Mouse (Mus musculus) CH12.LX (cell line): ENCODE results near the gene Hist1h3g. TPM values are rescaled to one million over a fixed set of nuclear protein-coding genes. Genes with fewer than 3 reads are reported as not detected.
"Not testable (repeated sequence)": the region's sequence is repeated elsewhere in the genome, so short reads cannot be mapped to it uniquely, and the experiment has no call there.

ENCODE experiments used
- DNase-seq: peaks from one replicate; pipeline ENCODE4 v3.0.0-alpha.2; 2013; ENCODE audit errors: extremely low read depth
- H3K27ac ChIP-seq: 2 replicates; pipeline ENCODE4 v1.5.1; 2012; ENCODE audit warnings: low read depth, mild to moderate bottlenecking, control low read depth, moderate library complexity; ENCODE audit not compliant: insufficient read depth
- H3K27me3 ChIP-seq: replicated peaks from 2 replicates; pipeline ENCODE3; 2012; ENCODE audit warnings: inconsistent platforms
- H3K36me3 ChIP-seq, 2 experiments: replicated peaks in 1 of 2; 2 replicates each; pipeline versions ENCODE3 to v1.6.1; 2012; ENCODE audit warnings: inconsistent platforms in 1 of 2, low read length in 1 of 2, mild to moderate bottlenecking in 1 of 2, mixed read lengths in 1 of 2, moderate library complexity in 1 of 2; ENCODE audit not compliant: control insufficient read depth in 1 of 2, insufficient read depth in 1 of 2
- H3K4me1 ChIP-seq, 2 experiments: 2 replicates each; pipeline ENCODE4 v1.6.1; 2012; ENCODE audit warnings: inconsistent platforms in 1 of 2, moderate library complexity in 1 of 2; ENCODE audit not compliant: insufficient read depth in 2 of 2, control insufficient read depth in 1 of 2
- H3K4me2 ChIP-seq: 2 replicates; pipeline ENCODE4 v1.6.1; 2012; ENCODE audit warnings: low read depth, mild to moderate bottlenecking, control low read depth; ENCODE audit not compliant: poor library complexity, insufficient read depth, severe bottlenecking
- H3K4me3 ChIP-seq, 3 experiments: fragments of 150-350 bp in 1 of 3; sonication (generic) in 1 of 3; replicated peaks in 1 of 3; 2 replicates each; pipeline versions ENCODE3 to v1.5.1; 2011 to 2012; ENCODE audit warnings: low read depth in 2 of 3, low read length in 2 of 3, mild to moderate bottlenecking in 2 of 3, moderate library complexity in 2 of 3, control low read depth in 1 of 3, improper control_type of control experiment in 1 of 3, inconsistent platforms in 1 of 3, mixed read lengths in 1 of 3; ENCODE audit not compliant: poor library complexity in 1 of 3
- H3K79me2 ChIP-seq: replicated peaks from 2 replicates; pipeline ENCODE4 v1.6.1; 2012; ENCODE audit warnings: mild to moderate bottlenecking, moderate library complexity; ENCODE audit not compliant: control insufficient read depth, poor library complexity, insufficient read depth, severe bottlenecking; ENCODE audit errors: extremely low read depth
- H3K9ac ChIP-seq: 2 replicates; pipeline ENCODE4 v1.6.1; 2012; ENCODE audit warnings: low read depth, mild to moderate bottlenecking, control low read depth, moderate library complexity; ENCODE audit not compliant: insufficient read depth
- H3K9me3 ChIP-seq: replicated peaks from 2 replicates; pipeline ENCODE3; 2012; ENCODE audit warnings: low read length, inconsistent platforms, mixed read lengths
- BHLHE40 ChIP-seq: IDR thresholded peaks from 2 replicates; pipeline ENCODE4 v1.6.1; 2011; ENCODE audit warnings: mild to moderate bottlenecking, low read depth, low read length, improper control_type of control experiment
- CHD1 ChIP-seq: IDR thresholded peaks from 2 replicates; pipeline ENCODE4 v1.6.1; 2012; ENCODE audit warnings: low read depth, low read length, improper control_type of control experiment, inconsistent platforms
- CHD2 ChIP-seq: IDR thresholded peaks from 2 replicates; pipeline ENCODE4 v1.6.1; 2011; ENCODE audit warnings: low read length, improper control_type of control experiment
- E2F4 ChIP-seq: IDR thresholded peaks from 2 replicates; pipeline ENCODE4 v1.6.1; 2011; ENCODE audit warnings: low read depth, low read length, improper control_type of control experiment; ENCODE audit not compliant: insufficient replicate concordance
- HCFC1 ChIP-seq: IDR thresholded peaks from 2 replicates; pipeline ENCODE4 v1.6.1; 2012; ENCODE audit warnings: low read depth, mild to moderate bottlenecking, inconsistent platforms, low read length, improper control_type of control experiment
- IRF4 ChIP-seq: IDR thresholded peaks from 2 replicates; pipeline ENCODE4 v1.6.1; 2014; ENCODE audit warnings: low read depth, mild to moderate bottlenecking, inconsistent platforms, low read length, improper control_type of control experiment
- KAT2A ChIP-seq: IDR thresholded peaks from 2 replicates; pipeline ENCODE4 v1.6.1; 2012; ENCODE audit warnings: low read length, improper control_type of control experiment, inconsistent platforms; ENCODE audit not compliant: insufficient replicate concordance
- MAX ChIP-seq: IDR thresholded peaks from 2 replicates; pipeline ENCODE4 v1.6.1; 2011; ENCODE audit warnings: low read length, improper control_type of control experiment
- MAZ ChIP-seq: IDR thresholded peaks from 2 replicates; pipeline ENCODE4 v1.6.1; 2012; ENCODE audit warnings: low read depth, mild to moderate bottlenecking, inconsistent platforms, low read length, improper control_type of control experiment, moderate library complexity
- MXI1 ChIP-seq: IDR thresholded peaks from 2 replicates; pipeline ENCODE4 v1.6.1; 2011; ENCODE audit warnings: mild to moderate bottlenecking, low read depth, low read length, improper control_type of control experiment
- MYC ChIP-seq: IDR thresholded peaks from 2 replicates; pipeline ENCODE4 v1.6.1; 2011; ENCODE audit warnings: low read depth, mild to moderate bottlenecking, improper control_type of control experiment, low read length
- NELFE ChIP-seq: IDR thresholded peaks from 2 replicates; pipeline ENCODE4 v1.6.1; 2011; ENCODE audit warnings: low read depth, low read length, improper control_type of control experiment
- NRF1 ChIP-seq: IDR thresholded peaks from 2 replicates; pipeline ENCODE4 v1.6.1; 2014; ENCODE audit warnings: low read depth, mild to moderate bottlenecking, inconsistent platforms, low read length, improper control_type of control experiment, moderate library complexity
- POLR2A ChIP-seq: IDR thresholded peaks from 2 replicates; pipeline ENCODE4 v1.6.1; 2011; ENCODE audit warnings: low read depth, mild to moderate bottlenecking, improper control_type of control experiment, low read length
- POLR2AphosphoS2 ChIP-seq: IDR thresholded peaks from 2 replicates; pipeline ENCODE4 v1.6.1; 2011; ENCODE audit warnings: low read depth, low read length, improper control_type of control experiment
- RCOR1 ChIP-seq: conservative IDR thresholded peaks from 2 replicates; pipeline ENCODE4 v1.6.1; 2012; ENCODE audit warnings: low read depth, mild to moderate bottlenecking, inconsistent platforms, low read length, improper control_type of control experiment
- SIN3A ChIP-seq: IDR thresholded peaks from 2 replicates; pipeline ENCODE4 v1.6.1; 2012; ENCODE audit warnings: low read length, improper control_type of control experiment, inconsistent platforms
- TBP ChIP-seq: conservative IDR thresholded peaks from 2 replicates; pipeline ENCODE4 v1.6.1; 2011; ENCODE audit warnings: low read depth, low read length, improper control_type of control experiment
- TCF12 ChIP-seq: IDR thresholded peaks from 2 replicates; pipeline ENCODE4 v1.6.1; 2014; ENCODE audit warnings: low read depth, mild to moderate bottlenecking, inconsistent platforms, low read length, improper control_type of control experiment
- UBTF ChIP-seq: IDR thresholded peaks from 2 replicates; pipeline ENCODE4 v1.6.1; 2012; ENCODE audit warnings: low read depth, mild to moderate bottlenecking, inconsistent platforms, low read length, improper control_type of control experiment, moderate library complexity
- USF2 ChIP-seq: conservative IDR thresholded peaks from 2 replicates; pipeline ENCODE4 v1.6.1; 2011; ENCODE audit warnings: low read depth, low read length, improper control_type of control experiment
- ZMIZ1 ChIP-seq: IDR thresholded peaks from 2 replicates; pipeline ENCODE4 v1.6.1; 2012; ENCODE audit warnings: low read depth, mild to moderate bottlenecking, inconsistent platforms, low read length, improper control_type of control experiment
- dilution Hi-C: fragments of 300-500 bp; cut with MboI; formaldehyde crosslinking; loops from 2 replicates; pipeline ENCODE4 v1.14.3; 2020; ENCODE audit warnings: low sequenced_read_pairs; ENCODE audit not compliant: extremely low pct_unique_long_range_greater_than_20kb, extremely low pct_ligation_motif_present
- in situ Hi-C: fragments of 300-500 bp; cut with MboI; formaldehyde crosslinking; loops from 3 replicates; pipeline ENCODE4 v1.14.3; 2019; ENCODE audit warnings: low sequenced_read_pairs, low pct_ligation_motif_present, low pct_unique_long_range_greater_than_20kb, mixed read lengths
- polyA plus RNA-seq: library from polyadenylated mRNA; unstranded; fragments of >175 nt; gene quantifications from 2 replicates; pipeline ENCODE4 v1.2.1, GENCODE M21; 2012; ENCODE audit warnings: low read depth; ENCODE audit not compliant: insufficient read length
- total RNA-seq, 2 experiments: library from RNA; depleted of rRNA; stranded (reverse); fragments of 300-350 nt in 1 of 2; fragments of >200 nt in 1 of 2; gene quantifications; 2 replicates each; pipeline ENCODE4 v1.2.3; 2012 to 2014

Gene Hist1h3g
- total RNA-seq (2012; rRNA removed): 608 and 749 TPM in 2 replicates
- total RNA-seq (2014; rRNA removed): 50.1 and 75.3 TPM in 2 replicates
- polyA plus RNA-seq: 3.4 and 3.6 TPM in 2 replicates

DNA sequence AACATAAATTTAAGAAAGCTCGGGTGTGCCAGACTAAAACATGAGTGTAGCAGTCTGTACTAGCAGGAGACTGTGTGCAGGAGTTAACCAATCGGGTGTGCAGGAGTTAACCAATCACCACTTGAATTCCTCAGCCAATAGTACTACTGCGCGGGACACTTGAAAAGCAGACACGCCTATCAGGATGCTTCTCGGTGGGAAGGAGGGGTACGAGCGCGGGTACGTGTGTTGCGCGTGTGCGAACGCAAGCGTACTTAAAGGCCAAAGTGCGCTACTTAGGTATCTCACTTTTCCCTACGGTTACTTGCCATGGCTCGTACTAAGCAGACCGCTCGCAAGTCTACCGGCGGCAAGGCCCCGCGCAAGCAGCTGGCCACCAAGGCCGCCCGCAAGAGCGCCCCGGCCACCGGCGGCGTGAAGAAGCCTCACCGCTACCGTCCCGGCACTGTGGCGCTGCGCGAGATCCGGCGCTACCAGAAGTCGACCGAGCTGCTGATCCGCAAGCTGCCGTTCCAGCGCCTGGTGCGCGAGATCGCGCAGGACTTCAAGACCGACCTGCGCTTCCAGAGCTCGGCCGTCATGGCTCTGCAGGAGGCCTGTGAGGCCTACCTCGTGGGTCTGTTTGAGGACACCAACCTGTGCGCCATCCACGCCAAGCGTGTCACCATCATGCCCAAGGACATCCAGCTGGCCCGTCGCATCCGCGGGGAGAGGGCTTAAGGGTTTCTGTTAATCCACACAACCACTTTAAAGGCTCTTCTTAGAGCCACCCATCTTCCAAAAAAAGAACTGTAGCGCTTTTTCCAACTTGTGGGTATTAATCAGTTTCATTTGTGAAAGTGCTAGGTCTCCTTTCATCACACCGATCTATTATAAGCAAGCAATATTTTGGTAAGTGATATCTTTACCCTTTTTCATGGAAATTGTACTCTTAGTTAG lies at the start of gene Hist1h3g:
Hist1h3g (plus strand) TSS at position 286 of the 939 bp plus-strand sequence.
- H3K4me3 ChIP-seq: peak within 1 kb of the TSS; percentile 49 to 70 (median 55)
- H3K9me3 ChIP-seq, dilution Hi-C loops, in situ Hi-C loops, H3K79me2 ChIP-seq, H3K27me3 ChIP-seq, H3K36me3 ChIP-seq: not testable (repeated sequence)
- H3K4me1 ChIP-seq: peaks cover 9 to 51% of the 10 kb centered on the region in 2 experiments; a peak in 3 of 4 replicates
- peak within 1 kb of the TSS; percentile 93 for H3K27ac ChIP-seq
- peak within 1 kb of the TSS; percentile 100 for H3K9ac ChIP-seq
- peak within 1 kb of the TSS; percentile 98 for H3K4me2 ChIP-seq
- peak; percentile 98 for DNase-seq
- TF ChIP-seq TCF12 (peak; percentile 87; the same call in 1 of the 2 replicates), CHD1 (peak; percentile 95; the same call in 1 of the 2 replicates), POLR2AphosphoS2 (peak; percentile 100), KAT2A (peak; percentile 68; the same call in 1 of the 2 replicates), MAZ (0 out of 2 replicates have a peak, but pooled peaks have one; percentile 13), SIN3A (peak; percentile 61), IRF4 (peak; percentile 31; the same call in 1 of the 2 replicates), MYC (peak; percentile 77), USF2 (peak; percentile 18), MXI1 (0 out of 2 replicates have a peak, but pooled peaks have one; percentile 25), RCOR1 (0 out of 2 replicates have a peak, but pooled peaks have one; percentile 68), ZMIZ1 (peak; percentile 99), NELFE (peak; percentile 99), TBP (peak; percentile 98), HCFC1 (peak; percentile 48), UBTF (peak; percentile 97), POLR2A (peak; percentile 97), CHD2 (peak; percentile 88), BHLHE40 (peak; percentile 19; the same call in 1 of the 2 replicates), NRF1 (peak; percentile 85), E2F4 (peak; percentile 100), MAX (peak; percentile 40; the same call in 1 of the 2 replicates)
